In genomic region chr11:94575036-94575435, GRCm38 (mm10) we compare ENCODE assay signal across 23 mouse cellular contexts. TPM values are rescaled to one million over a fixed set of nuclear protein-coding genes. Genes with fewer than 3 reads are reported as not detected.
"Had no signal": no experiment of that assay in that cellular context is flagged by ENCODE, and none has a peak within 500 bp of the region (broad histone marks: within the 10 kb centered on the region; RNA-seq: fewer than 3 reads in every experiment).

No protein-coding gene starts in this region.

- H3K4me1 ChIP-seq: limb, embryonic 10.5 days; liver, embryonic 13.5 days had no signal

- H3K27me3 ChIP-seq: limb, embryonic 13.5 days; liver, embryonic 13.5 days; megakaryocyte, embryonic 14.5 days; midbrain, embryonic 13.5 days; neural tube, embryonic 13.5 days had no signal

- H3K27ac ChIP-seq: kidney, postnatal 0 days; layer of hippocampus, adult 2 months; limb, embryonic 10.5 days; limb, embryonic 13.5 days; liver, embryonic 13.5 days; midbrain, embryonic 10.5 days; midbrain, embryonic 13.5 days; neural tube, embryonic 13.5 days had no signal

- H3K9ac ChIP-seq: limb, embryonic 13.5 days; liver, embryonic 13.5 days; midbrain, embryonic 13.5 days; neural tube, embryonic 13.5 days had no signal

- H3K4me2 ChIP-seq: limb, embryonic 13.5 days; liver, embryonic 13.5 days; midbrain, embryonic 13.5 days; neural tube, embryonic 13.5 days had no signal

- H3K9me3 ChIP-seq: limb, embryonic 10.5 days; limb, embryonic 13.5 days; liver, embryonic 13.5 days; megakaryocyte, embryonic 14.5 days; midbrain, embryonic 10.5 days; midbrain, embryonic 13.5 days; neural tube, embryonic 13.5 days had no signal

- H3K4me3 ChIP-seq: layer of hippocampus, adult 2 months; limb, embryonic 10.5 days; limb, embryonic 13.5 days; liver, embryonic 13.5 days; megakaryocyte, embryonic 14.5 days; midbrain, embryonic 10.5 days; midbrain, embryonic 13.5 days; myocyte; neural tube, embryonic 13.5 days had no signal

- H3K36me3 ChIP-seq: liver, embryonic 13.5 days; midbrain, embryonic 10.5 days; midbrain, embryonic 13.5 days; neural tube, embryonic 13.5 days had no signal

- DNase-seq: kidney, adult 2 months; kidney, postnatal 25 days; layer of hippocampus, adult 9-11 months; liver; liver, embryonic 13.5 days; retina, postnatal 1 day; right cerebral cortex, postnatal 25 days; spleen, adult 18-20 months; thymus, adult 2 months; thymus, postnatal 14 days had no signal

- ATAC-seq: intestine, postnatal 0 days; midbrain, embryonic 13.5 days; midbrain, embryonic 16.5 days had no signal

RNA-seq across cellular contexts. Expression of gene Chad, which starts 10.2 kb away (rescaled TPM):
- polyA plus RNA-seq: kidney, embryonic 14.5 days; liver, embryonic 13.5 days had no signal

RNA-seq across cellular contexts. Expression of gene Mycbpap, which starts 53.5 kb away (rescaled TPM):
- polyA plus RNA-seq: liver, embryonic 16.5 days had no signal
